Mouse (Mus musculus) T-helper 2 cell (primary cell): ENCODE data around the gene Ubald2.
"Not testable (repeated sequence)": the region's sequence is repeated elsewhere in the genome, so short reads cannot be mapped to it uniquely, and the experiment has no call there.

ENCODE experiments used
- in situ Hi-C: fragments of 300-600 bp; cut with MboI, MseI; formaldehyde crosslinking; loops from one replicate; pipeline ENCODE4 v1.15.1; 2025; ENCODE audit warnings: high pct_unique_total_duplicates

The Ubald2 gene

DNA sequence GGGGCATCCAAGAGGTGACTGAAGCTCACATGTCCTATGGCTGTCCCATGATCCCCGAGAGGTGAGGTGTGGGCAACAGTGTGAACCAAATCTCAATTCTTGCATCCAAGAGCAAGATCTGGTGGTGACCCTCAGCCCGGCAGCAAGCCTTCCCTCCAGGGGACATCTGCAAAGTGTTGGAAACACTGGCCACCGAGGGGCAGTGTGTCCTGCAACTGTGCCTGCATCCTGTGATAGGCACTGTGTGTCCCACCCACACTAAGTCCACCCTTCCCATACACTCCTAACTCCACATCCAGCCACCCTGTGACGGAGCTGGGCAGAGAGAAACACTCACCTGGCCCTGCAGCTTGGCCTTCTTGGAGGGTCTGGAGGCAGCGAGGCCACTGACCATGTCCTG, 13.9 kb downstream of the Ubald2 start:
- in situ Hi-C loops = loop anchor here (5.0 kb wide), 1 partner anchor 131 kb away; no protein-coding TSS in a partner anchor

DNA sequence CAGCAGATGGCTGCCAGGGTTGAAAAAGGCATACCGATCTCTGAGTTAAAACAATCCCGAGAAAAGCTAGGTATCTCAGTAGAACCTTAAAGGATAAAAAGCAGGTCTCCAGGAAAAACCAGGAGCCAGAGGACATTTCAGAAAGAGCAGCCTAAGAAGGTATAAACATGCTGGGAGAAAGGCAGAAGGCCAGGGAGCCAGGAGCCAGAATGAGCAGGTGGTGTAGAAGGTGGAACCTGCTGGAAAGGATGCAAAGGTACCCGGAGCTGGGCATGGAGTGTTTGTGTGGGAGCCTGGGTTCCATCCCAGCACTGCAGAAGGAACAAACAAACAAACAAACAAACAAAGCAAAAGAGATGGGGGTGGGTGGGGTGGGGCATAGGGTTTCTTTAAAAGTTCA, 15.4 kb downstream of the Ubald2 start:
- in situ Hi-C loops = loop anchor here (5.0 kb wide), 1 partner anchor 132 kb away; no protein-coding TSS in a partner anchor

DNA sequence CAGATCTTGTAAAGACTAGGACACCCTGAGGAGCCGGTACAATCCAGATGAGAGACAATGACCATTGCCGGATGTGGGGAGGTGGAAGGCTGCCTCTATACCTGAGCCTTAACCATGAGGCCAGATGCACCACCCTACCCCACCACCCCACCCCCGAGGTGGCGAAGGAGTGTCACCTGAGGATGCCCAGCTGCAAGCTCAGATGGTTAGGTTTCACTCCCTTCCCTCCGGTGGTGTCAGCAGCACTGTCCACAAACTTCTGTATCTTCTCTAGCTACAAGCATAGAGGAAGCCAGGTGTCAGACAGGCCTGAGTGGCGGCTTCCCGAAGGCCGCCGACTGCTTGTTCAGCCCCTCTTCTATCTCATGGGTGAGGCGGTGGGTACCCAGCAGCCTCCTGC, 20.0 kb downstream of the Ubald2 start:
- in situ Hi-C loops = loop anchor here (10.0 kb wide), 2 partner anchors 309 to 339 kb away; no protein-coding TSS in a partner anchor

DNA sequence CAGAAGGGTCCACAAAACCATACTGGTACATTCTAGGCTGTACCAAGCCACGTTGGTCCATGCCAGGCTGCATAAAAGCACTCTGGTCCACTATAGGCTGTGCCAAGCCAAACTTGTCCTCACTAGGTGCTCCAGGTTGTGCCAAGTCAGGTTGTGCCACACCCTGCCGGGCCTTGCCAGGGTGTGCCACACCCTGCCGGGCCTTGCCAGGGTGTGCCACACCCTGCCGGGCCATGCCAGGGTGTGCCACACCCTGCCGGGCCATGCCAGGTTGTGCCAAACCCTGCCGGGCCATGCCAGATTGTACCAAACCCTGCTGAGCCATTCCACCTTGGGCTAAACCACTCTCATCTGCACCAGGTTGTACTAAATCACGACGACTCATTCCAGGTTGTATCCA, 22.3 kb downstream of the Ubald2 start:
- in situ Hi-C loops = loop anchor here (5.0 to 10.0 kb wide), 3 partner anchors 234 to 341 kb away; no protein-coding TSS in a partner anchor

DNA sequence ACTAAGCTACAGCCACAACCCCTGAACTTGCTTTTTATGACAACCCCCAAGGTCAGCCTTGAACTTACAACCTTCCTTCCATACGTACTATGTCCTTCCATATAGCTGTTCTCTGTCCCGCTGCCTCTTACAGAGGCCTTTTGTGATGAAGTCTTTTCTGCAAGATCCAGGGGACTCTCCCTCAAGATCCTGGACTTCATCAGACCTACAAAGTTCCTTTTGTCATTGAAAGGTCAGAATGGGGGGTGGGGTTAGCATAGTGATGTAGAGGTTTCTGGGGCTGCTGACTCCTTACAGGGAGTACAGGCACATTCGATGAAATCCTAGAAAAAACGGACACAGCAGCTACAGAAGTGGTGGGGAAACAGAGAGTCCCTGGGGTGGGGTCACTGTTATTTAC, 25.9 kb downstream of the Ubald2 start:
- in situ Hi-C loops = loop anchor here (5.0 to 10.0 kb wide), 3 partner anchors 237 to 345 kb away; no protein-coding TSS in a partner anchor

DNA sequence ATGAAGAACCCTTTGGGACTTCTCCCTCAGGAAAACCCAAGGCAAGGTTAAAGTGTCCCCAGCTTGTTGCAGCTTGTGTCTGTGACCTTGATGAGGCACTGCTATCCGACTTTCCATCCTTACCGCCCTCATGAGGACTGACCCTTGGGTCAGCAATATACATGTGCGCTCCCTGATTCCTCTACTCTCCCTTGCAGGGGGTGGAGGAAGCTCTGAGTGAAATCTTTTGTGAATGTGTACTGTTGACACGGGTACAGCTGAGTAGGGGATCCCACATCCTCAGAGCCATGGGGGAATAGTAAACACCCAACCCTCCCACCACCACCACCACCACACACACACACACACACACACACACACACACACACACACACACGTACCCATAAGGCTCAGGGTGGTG, 29.4 kb downstream of the Ubald2 start:
- in situ Hi-C loops = no loop called here

DNA sequence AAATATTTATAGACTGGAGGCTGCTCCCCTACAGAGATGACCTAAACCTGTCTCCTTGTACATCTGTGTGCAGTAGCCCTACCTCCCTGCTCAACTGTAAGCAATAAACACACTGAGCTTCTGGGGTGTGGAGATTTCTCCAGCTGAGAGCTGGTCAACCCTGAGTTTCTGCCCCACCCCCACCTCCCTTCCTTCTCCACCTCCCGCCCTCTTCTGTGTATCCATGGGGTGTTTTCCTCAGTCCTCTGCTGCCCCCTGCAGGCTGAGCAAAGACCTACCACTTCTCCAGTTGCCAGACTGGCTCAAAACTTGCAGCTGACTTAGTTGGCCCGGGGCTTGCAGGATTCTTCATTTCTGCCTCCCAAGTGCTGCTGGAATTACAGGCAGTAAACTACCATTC, 29.9 kb downstream of the Ubald2 start:
- in situ Hi-C loops = no loop called here

DNA sequence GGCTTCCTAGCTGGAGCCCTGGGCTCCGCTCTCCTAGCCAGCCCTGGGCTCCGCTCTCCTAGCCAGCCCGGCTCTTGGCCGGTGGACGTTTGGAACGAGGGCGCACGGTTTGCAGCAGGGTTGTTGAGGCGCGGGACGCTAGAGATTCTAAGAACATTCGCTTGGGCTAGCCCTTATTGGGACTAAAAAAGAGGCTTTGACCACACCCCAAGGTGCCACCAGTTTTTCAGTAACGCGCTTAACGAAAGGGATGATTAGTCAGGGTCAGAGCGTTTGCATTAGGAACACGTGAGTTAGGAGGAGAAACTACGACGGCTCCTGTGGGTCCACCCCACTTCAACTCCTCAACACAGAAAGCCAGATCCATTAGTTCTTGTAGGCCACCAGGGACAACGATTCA, 32.2 kb downstream of the Ubald2 start, which contains the start of gene Qrich2:
Gene Qrich2, minus strand, starts transcription at position 101 of the 400 bp plus-strand sequence.
- in situ Hi-C loops = no loop called here

DNA sequence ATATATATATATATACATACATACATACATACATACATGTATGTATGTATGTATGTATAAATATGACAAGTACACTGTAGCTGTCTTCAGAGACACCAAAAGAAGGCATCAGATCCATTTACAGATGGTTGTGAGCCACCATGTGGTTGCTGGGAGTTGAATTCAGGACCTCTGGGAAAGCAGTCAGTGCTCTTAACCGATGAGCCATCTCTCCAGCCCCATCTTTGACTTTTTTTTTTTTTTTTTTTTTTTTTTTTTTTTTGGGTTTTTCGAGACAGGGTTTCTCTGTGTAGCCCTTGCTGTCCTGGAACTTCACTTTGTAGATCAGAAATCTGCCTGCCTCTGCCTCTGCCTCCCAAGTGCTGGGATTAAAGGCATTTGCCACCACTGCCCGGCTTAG, 34.4 kb downstream of the Ubald2 start:
- in situ Hi-C loops = not testable (repeated sequence)

DNA sequence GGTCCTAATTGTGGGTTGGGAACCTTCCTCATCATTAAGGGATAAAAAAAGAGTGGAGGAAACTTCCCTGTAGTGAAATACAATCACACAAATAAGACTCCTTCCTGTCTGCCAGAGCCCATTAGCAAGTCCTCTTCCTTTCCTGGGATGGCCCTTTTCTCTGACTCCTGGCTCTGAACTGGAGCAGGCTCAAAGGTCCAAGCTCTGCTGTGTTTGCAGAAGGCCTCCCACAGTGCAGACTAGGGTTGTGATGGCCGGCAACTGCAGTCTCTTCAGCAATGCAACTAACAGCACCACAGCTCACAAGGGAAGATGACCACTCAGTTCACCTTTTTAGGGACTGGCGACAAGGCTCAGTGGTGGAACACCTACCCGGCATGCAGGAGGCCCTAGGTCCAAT, 36.4 kb downstream of the Ubald2 start:
- in situ Hi-C loops = no loop called here

DNA sequence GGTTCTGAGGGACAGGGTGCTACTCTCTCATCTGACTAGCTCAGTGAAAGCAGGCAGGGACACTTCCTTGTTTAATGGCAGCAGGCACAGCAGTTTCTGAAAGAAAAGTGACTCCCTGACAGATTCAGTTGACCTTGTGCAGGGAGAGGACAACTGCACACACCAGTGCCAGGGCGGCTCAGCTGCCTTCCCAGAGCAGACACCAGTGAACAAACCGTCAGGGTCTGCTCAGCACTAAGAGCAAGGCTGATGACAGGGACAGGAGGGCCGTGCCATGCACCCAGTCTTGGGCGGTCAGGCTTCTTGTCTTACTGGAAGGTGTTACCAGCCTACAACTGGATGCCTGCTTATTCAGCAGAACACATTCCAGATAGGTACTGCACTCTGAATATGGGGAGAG, 37.0 kb downstream of the Ubald2 start:
- in situ Hi-C loops = no loop called here

DNA sequence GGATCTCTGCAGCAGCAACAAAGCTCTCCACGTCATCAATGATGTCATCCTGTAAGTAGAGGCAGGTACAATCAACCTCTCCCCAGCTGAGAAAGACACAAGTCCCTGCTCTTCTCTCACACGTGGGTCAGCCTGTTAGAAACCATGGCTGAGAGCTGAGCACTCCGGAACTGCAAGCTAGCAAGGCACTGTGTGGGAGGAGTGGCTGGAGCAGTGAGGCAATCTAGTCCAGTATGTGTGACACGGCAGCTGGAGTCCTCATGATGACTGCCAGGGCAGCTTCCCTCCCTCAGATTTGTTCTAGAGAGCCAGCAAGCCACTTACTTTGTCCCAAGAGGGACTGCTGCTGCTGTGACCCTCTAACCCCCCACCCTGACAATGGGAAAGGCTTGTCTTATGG, 38.4 kb downstream of the Ubald2 start:
- in situ Hi-C loops = no loop called here

DNA sequence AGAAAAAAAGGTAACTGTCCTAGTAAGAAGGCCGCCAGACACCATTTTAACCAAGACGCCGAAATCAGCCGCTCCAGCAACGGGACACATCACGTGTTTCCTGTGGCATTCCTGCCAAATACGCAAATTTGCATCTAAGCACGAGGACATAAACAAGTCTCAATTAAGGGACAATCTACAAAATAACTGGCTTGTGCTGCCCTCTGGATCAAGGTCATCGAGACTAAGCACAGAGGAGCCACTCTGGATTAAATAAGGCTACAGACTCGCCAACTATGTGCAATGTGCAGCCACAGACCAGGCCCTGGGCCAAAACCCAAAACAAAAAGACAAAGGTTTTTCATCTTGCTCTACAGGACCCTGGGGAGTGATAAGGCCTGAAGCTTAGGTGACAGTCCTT, 42.1 kb downstream of the Ubald2 start:
- in situ Hi-C loops = no loop called here

DNA sequence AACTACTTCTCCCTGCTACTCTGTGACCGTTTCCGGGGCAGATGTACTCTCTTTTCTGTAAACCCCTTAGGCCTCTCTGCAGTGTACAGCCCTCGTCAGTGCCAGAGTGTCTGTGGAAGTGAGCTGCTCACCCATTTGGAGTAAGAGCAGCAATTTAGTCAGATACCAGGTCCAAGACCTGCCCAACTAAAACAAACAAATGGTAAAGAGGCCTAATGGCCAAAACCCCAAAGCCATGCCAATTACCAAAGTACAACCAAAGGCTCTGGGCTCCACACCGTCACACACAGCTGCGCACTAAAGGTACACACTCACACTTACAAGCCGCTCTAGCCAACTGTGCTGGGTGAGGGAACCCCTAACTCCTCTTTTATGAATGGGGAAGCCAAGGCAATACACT, 42.8 kb downstream of the Ubald2 start:
- in situ Hi-C loops = no loop called here

DNA sequence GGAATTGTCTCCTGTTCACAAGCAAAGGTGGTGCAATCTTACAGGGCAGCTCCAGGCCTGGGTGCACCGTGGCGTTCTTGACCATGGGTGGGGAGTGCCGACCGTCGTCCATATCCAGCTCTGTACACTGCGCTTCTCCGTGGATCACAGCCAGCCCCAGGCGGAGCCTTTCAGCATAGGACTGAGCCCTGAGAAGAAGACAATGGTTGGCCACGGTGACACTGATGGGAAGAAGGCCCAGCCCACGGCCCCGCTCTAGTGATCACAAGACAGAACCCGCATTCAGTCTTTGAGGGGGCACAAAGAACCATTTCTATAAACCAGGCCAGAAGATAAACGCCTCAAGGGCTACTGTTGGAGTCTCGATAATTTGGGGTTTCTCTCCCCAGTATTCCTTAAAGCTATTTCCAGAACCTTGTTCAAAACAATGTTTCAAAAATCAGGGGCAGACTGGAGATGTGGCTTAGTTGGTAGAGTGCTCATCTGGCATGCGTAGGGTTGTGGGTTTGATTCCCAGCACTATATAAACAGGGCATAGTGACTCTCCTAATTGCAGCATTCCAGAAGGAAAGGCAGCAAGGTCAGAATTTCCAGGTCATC, 43.4 kb downstream of the Ubald2 start:
- in situ Hi-C loops = no loop called here

DNA sequence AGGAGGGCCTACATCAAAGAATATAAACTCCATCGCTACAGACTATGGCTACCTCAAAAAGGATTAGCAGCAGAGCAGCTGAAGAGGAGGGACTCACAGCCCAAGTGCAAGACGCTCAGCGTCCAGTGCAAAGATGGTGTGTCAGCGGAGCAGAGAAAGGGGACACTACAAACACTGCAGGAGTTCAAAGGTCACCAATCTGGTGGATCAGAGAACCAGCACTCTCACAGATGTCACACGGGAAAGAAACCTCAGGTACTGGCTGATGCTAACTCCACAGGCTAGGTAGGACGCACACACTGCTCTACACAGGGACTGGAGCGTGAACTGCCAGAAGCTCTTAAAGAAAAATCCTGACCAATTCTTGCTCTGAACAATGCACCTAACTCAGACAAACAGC, 45.1 kb downstream of the Ubald2 start:
- in situ Hi-C loops = no loop called here

DNA sequence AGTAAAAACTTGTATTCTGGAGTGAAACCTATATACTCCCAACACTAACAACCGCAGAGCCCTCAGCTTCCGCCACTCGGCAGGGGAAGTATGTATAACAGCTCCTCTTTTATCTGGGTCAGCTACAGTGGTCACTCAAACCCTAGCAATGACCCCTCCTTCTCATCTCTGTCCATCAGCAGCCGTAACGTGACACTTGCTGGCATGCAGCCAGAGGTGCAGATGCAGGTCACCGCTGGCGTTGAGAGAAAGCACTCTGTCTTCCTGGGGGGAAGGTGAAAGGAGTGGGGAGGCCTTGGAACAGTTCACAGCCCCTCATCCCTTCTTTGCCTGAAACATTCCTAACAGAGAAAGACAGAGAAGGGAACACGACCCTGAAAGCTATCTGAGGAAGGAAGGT, 45.9 kb downstream of the Ubald2 start:
- in situ Hi-C loops = no loop called here

DNA sequence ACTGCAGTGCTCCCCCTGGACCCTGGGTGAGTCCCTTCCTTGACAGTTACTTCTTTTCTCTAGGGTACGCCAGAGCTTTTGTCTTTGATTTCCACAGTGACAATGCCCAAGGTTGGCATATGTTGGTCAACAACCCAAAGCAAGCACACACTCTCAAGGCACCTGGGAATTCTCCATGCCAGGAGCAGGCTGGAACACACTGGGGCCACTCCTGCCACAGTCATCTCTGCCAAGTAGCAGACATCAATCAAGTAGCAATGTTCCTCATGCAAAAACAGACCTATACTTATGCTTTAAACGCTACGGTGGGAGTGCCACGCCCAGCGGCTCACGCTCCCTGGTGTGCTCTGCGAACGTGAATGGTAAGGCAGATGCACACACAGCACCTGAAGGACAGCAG, 47.1 kb downstream of the Ubald2 start:
- in situ Hi-C loops = no loop called here

DNA sequence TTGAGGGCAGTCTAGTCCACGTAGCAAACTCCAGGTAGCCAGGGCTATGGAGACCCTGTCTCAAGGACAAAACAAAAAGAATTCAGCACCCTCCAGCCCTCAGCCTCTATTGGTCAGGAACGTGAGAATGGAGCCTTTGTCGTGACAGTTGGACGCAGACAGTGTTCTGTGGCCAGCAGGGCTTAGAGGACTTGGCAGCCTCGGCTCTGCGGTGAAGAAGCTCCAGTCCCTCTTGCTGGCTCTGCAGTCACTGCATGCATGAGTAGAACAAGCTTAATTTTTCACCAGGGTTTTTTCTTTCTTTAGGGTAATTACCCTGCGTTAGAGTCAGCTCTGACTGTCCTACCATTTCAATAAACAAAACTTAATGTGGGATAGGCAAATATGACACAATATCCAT, 47.9 kb downstream of the Ubald2 start:
- in situ Hi-C loops = no loop called here

DNA sequence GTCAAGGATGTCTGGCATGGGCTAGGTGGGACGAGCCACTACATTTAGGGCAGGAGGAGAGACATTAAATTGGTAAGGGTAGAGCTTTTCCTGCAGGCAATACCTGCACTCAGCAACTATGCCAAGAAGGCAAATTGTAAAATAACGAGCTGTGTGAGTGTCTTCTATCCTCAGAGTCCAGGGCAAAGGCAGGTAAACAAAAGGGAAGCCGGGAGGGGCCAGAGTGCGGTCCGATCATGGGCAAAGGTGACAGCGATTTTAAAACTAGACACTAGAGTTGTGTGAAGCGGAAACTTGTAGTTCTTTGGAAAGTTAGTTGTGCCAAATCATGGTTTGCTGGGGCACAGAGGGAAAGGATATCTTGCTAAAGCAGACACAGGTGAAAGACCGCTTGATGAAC, 50.4 kb downstream of the Ubald2 start:
- in situ Hi-C loops = no loop called here

DNA sequence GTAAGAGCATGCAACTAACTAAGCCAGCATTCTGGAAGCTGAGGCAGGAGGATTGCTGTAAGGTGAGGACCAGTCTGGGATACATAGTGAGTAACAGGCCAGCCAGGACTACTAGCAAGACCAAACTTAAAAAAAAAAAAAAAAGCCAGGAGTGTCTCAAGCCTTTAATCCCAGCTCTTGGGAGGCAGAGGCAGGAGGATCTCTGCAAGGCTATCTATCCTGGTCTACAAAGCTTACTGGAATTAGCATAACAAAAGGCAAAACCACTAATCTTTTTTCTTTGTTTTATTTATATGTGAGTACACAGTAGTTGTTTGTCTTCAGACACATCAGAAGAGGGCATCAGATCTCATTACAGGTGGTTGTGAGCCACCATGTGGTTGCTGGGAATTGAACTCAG, 54.3 kb downstream of the Ubald2 start:
- in situ Hi-C loops = no loop called here
